Mouse (Mus musculus): ENCODE measurements around the gene Eif4g3.

DNA sequence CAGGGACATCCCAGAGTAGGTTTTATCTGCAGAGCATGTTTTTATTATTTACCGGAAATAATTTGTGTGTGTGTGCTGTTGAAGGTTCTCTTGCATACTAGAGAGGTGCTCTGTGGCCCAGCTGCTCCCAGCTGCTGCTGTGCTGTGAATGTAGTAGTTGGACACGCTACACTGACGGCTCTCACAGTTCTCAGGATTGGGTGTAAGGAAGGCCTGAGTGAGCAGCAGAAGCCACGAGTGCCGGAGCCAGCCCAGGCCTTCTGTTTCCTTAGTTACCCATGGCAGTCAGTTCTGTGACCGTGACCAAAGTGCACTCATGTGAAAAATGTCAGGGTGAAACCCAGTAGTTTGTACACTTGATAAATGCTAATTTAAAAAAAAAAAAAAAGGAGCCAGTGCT is 25.2 kb downstream of the Eif4g3 start:
- TF ChIP-seq CTCF (IDR thresholded peaks at IDR 0.05; ENCODE audit: low read depth, low read length) (no peak), GATA1 (IDR thresholded peaks at IDR 0.05; ENCODE audit: borderline replicate concordance, low read length) (no peak), TAL1 (conservative IDR thresholded peaks at IDR 0.05; ENCODE audit: low read depth, low read length) (no peak)
